Mouse (Mus musculus) gastrocnemius, adult 18-20 months (tissue): ENCODE results near the gene Smap2. TPM values are rescaled to one million over a fixed set of nuclear protein-coding genes. Genes with fewer than 3 reads are reported as not detected.

ENCODE experiments used
- DNase-seq: peaks from one replicate; pipeline ENCODE4 v3.0.0; 2021; ENCODE audit warnings: low spot score
- total RNA-seq, 2 experiments: library from RNA; stranded (reverse); gene quantifications; 2 replicates each; pipeline ENCODE4 v1.2.3; 2021

Gene Smap2
- total RNA-seq, 2 experiments from 2014 or later: 13.5 to 17.3 TPM

GRCm38 (mm10) chr4:121023464-121023863, 6.4 kb upstream of the Smap2 start:
- DNase-seq: no peak

GRCm38 (mm10) chr4:121021911-121022310, 4.9 kb upstream of the Smap2 start:
- no peak for DNase-seq

- no peak for DNase-seq
Observed at GRCm38 (mm10) chr4:121020040-121020790, 3.2 kb upstream of the Smap2 start.

GRCm38 (mm10) chr4:121018250-121018649, 1.2 kb upstream of the Smap2 start:
- no peak for DNase-seq

- DNase-seq: no peak
Observed at GRCm38 (mm10) chr4:121016021-121016898, 787 bp downstream of the Smap2 start.

- no peak for DNase-seq
Observed at GRCm38 (mm10) chr4:121015268-121015659, 1.8 kb downstream of the Smap2 start.

- DNase-seq: no peak
Observed at GRCm38 (mm10) chr4:121014594-121015267, 2.3 kb downstream of the Smap2 start.

GRCm38 (mm10) chr4:121010770-121011549, 6.1 kb downstream of the Smap2 start:
- no peak for DNase-seq

GRCm38 (mm10) chr4:121009151-121009550, 7.9 kb downstream of the Smap2 start:
- no peak for DNase-seq

GRCm38 (mm10) chr4:121008071-121008745, 8.8 kb downstream of the Smap2 start:
- no peak for DNase-seq

- no peak for DNase-seq
Observed at GRCm38 (mm10) chr4:121007006-121007405, 10.0 kb downstream of the Smap2 start.

- DNase-seq: no peak
Observed at GRCm38 (mm10) chr4:121004679-121005078, 12.4 kb downstream of the Smap2 start.

- no peak for DNase-seq
Observed at GRCm38 (mm10) chr4:121003611-121004091, 13.4 kb downstream of the Smap2 start.

GRCm38 (mm10) chr4:121002400-121003171, 14.5 kb downstream of the Smap2 start:
- DNase-seq: no peak

GRCm38 (mm10) chr4:121001659-121002058, 15.4 kb downstream of the Smap2 start:
- no peak for DNase-seq

- no peak for DNase-seq
Observed at GRCm38 (mm10) chr4:121001042-121001441, 16.0 kb downstream of the Smap2 start.

GRCm38 (mm10) chr4:120995911-120996310, 21.1 kb downstream of the Smap2 start:
- no peak for DNase-seq

GRCm38 (mm10) chr4:120993025-120993424, 24.0 kb downstream of the Smap2 start:
- no peak for DNase-seq

GRCm38 (mm10) chr4:120992284-120992683, 24.8 kb downstream of the Smap2 start:
- DNase-seq: no peak

GRCm38 (mm10) chr4:120987319-120987718, 29.7 kb downstream of the Smap2 start:
- DNase-seq: no peak
